Mouse (Mus musculus): ENCODE results near the gene Bcas3. TPM values are rescaled to one million over a fixed set of nuclear protein-coding genes. Genes with fewer than 3 reads are reported as not detected.
A peak's percentile ranks its signal among the peaks of the same experiment; 100 is the strongest.

The Bcas3 gene
- polyA plus RNA-seq, 1 experiment, result 37.8 TPM

DNA sequence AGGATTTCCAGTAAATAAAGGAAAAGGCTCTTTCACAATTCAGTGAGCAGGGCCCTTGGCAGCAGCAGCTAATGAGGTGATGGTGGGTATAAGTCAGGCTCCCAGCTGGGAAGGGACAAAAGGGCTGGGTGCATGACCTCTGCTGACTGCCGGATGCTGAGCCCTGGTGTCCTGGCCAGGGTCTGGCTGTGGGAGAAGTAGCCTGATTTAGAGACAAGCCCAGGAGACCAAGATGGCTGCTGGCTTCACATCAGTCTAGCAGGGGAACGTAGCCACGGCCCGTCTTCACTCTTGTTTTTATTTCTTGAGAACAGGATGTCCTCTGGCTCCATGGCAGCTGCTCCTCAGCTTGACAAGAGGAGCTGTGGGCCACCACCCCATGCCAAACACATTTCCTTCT, 493.5 kb downstream of the Bcas3 start:
- Histone ChIP-seq H3K36me3 (ENCODE audit: control insufficient read depth, insufficient read depth, low read length, poor library complexity, severe bottlenecking) (no peaks in the 10 kb centered on the region), H3K4me1 (ENCODE audit: control insufficient read depth, insufficient read depth, low read length) (no peaks in the 10 kb centered on the region), H3K9ac (ENCODE audit: low read depth, poor library complexity, severe bottlenecking) (no peak overlapping the region), H3K9me3 (replicated peaks; ENCODE audit: control insufficient read depth, insufficient read depth, low read length, poor library complexity, severe bottlenecking) (no peaks in the 10 kb centered on the region), H3K27ac (ENCODE audit: insufficient read depth, low read length) (no peak overlapping the region), H3K27me3 (ENCODE audit: control insufficient read depth, insufficient read depth, low read length, poor library complexity, severe bottlenecking) (peaks cover 5% of the 10 kb centered on the region; the same call in 1 of the 2 replicates), H3K4me3 (ENCODE audit: low read depth, low read length) (no peak overlapping the region)
- TF ChIP-seq EP300 (IDR thresholded peaks at IDR 0.05; ENCODE audit: insufficient read depth, low read depth, low read length) (no peak), CTCF (IDR thresholded peaks at IDR 0.05; ENCODE audit: low read depth, low read length) (no peak), POLR2A (IDR thresholded peaks at IDR 0.05; ENCODE audit: insufficient read depth, low read length) (no peak)

GRCm38 (mm10) chr11:85849037-85849436, 496.1 kb downstream of the Bcas3 start:
- Histone ChIP-seq H3K4me3 (ENCODE audit: low read depth, low read length) (peak overlapping the region; percentile 28; the same call in 1 of the 2 replicates), H3K9me3 (replicated peaks; ENCODE audit: control insufficient read depth, insufficient read depth, low read length, poor library complexity, severe bottlenecking) (no peaks in the 10 kb centered on the region), H3K9ac (ENCODE audit: low read depth, poor library complexity, severe bottlenecking) (no peak overlapping the region), H3K36me3 (ENCODE audit: control insufficient read depth, insufficient read depth, low read length, poor library complexity, severe bottlenecking) (no peaks in the 10 kb centered on the region), H3K4me1 (ENCODE audit: control insufficient read depth, insufficient read depth, low read length) (no peaks in the 10 kb centered on the region), H3K27me3 (ENCODE audit: control insufficient read depth, insufficient read depth, low read length, poor library complexity, severe bottlenecking) (no peaks in the 10 kb centered on the region), H3K27ac (ENCODE audit: insufficient read depth, low read length) (no peak overlapping the region)
- TF ChIP-seq POLR2A (IDR thresholded peaks at IDR 0.05; ENCODE audit: insufficient read depth, low read length), result no peak
- peak; percentile 78 for TF ChIP-seq CTCF (IDR thresholded peaks at IDR 0.05; ENCODE audit: low read depth, low read length)
- no peak for TF ChIP-seq EP300 (IDR thresholded peaks at IDR 0.05; ENCODE audit: insufficient read depth, low read depth, low read length)

DNA sequence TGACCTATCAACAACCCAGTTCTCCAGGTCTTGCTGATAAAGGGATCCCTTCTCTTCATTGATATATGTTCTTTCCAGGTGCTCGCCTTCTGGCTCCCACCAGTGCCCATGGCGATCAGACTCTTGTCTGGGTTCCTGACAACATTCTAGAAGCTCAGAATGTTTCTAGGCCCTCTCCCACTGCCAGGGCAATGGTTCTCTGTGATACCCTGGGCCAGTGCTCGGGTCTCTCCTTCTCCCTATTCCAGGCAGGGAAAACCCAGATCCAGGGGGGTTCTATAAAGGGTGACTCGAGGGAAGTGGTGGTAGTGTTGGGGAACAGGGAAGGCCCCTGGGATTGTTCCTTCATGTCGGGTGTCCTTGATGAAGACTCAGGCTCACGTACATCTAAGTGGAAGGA, 497.3 kb downstream of the Bcas3 start, which contains the start of gene Gm11444:
Gene Gm11444 (minus strand): TSS at position 101 of the 400 bp plus-strand sequence.
- Histone ChIP-seq H3K4me3 (ENCODE audit: low read depth, low read length) (no peak within 1 kb of the TSS), H3K27me3 (ENCODE audit: control insufficient read depth, insufficient read depth, low read length, poor library complexity, severe bottlenecking) (no peaks in the 10 kb centered on the region), H3K4me1 (ENCODE audit: control insufficient read depth, insufficient read depth, low read length) (no peaks in the 10 kb centered on the region), H3K9ac (ENCODE audit: low read depth, poor library complexity, severe bottlenecking) (no peak within 1 kb of the TSS), H3K27ac (ENCODE audit: insufficient read depth, low read length) (no peak within 1 kb of the TSS), H3K9me3 (replicated peaks; ENCODE audit: control insufficient read depth, insufficient read depth, low read length, poor library complexity, severe bottlenecking) (no peaks in the 10 kb centered on the region), H3K36me3 (ENCODE audit: control insufficient read depth, insufficient read depth, low read length, poor library complexity, severe bottlenecking) (no peaks in the 10 kb centered on the region)
- TF ChIP-seq CTCF (IDR thresholded peaks at IDR 0.05; ENCODE audit: low read depth, low read length) (no peak), POLR2A (IDR thresholded peaks at IDR 0.05; ENCODE audit: insufficient read depth, low read length) (no peak), EP300 (IDR thresholded peaks at IDR 0.05; ENCODE audit: insufficient read depth, low read depth, low read length) (no peak)

- H3K36me3 ChIP-seq (ENCODE audit: control insufficient read depth, insufficient read depth, low read length, poor library complexity, severe bottlenecking), result no peaks in the 10 kb centered on the region
- H3K9ac ChIP-seq (ENCODE audit: low read depth, poor library complexity, severe bottlenecking), result no peak overlapping the region
- no peak overlapping the region for H3K27ac ChIP-seq (ENCODE audit: insufficient read depth, low read length)
- no peaks in the 10 kb centered on the region for H3K27me3 ChIP-seq (ENCODE audit: control insufficient read depth, insufficient read depth, low read length, poor library complexity, severe bottlenecking)
- no peaks in the 10 kb centered on the region for H3K4me1 ChIP-seq (ENCODE audit: control insufficient read depth, insufficient read depth, low read length)
- no peak for TF ChIP-seq EP300 (IDR thresholded peaks at IDR 0.05; ENCODE audit: insufficient read depth, low read depth, low read length)
- TF ChIP-seq POLR2A (IDR thresholded peaks at IDR 0.05; ENCODE audit: insufficient read depth, low read length), result no peak
- TF ChIP-seq CTCF (IDR thresholded peaks at IDR 0.05; ENCODE audit: low read depth, low read length), result peak; percentile 60
- H3K9me3 ChIP-seq (replicated peaks; ENCODE audit: control insufficient read depth, insufficient read depth, low read length, poor library complexity, severe bottlenecking), result no peaks in the 10 kb centered on the region
- H3K4me3 ChIP-seq (ENCODE audit: low read depth, low read length), result no peak overlapping the region
Measured at GRCm38 (mm10) chr11:85850758-85851157, 497.8 kb downstream of the Bcas3 start.

DNA sequence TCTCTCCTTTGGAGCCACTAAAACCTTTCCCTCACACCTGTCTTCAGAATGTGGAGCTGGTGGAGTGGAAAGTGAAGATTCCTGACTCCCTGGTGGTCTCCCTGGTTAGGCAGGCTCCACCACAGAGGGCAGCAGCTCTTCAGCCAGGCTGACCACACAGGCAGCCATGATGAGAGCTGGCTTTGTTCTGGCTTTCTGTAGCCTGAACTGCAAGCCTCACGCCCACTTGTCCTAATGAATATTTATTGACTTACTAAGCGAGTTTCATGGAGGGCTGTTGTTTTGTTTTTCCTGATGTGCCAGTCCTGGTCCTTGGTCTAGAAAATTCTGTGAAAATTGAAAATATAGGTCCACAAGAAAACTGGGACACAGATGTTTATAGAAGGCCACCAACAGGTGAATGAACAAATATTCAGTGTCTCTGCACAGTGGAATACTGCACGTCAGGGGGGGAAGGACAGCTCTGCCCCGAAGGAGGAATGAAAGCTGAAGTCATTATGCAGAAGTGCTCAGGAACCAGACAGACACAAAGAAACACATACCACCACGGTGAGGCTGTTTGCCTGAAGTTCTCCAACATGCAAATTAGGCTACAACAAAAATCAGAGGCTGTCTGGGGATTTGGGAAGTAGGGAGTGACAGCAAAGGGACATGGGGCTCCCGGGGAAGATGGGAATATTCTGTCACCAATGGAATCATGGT, 505.2 kb downstream of the Bcas3 start:
- Histone ChIP-seq H3K4me1 (ENCODE audit: control insufficient read depth, insufficient read depth, low read length) (no peaks in the 10 kb centered on the region), H3K36me3 (ENCODE audit: control insufficient read depth, insufficient read depth, low read length, poor library complexity, severe bottlenecking) (no peaks in the 10 kb centered on the region), H3K27me3 (ENCODE audit: control insufficient read depth, insufficient read depth, low read length, poor library complexity, severe bottlenecking) (no peaks in the 10 kb centered on the region), H3K9ac (ENCODE audit: low read depth, poor library complexity, severe bottlenecking) (no peak overlapping the region), H3K27ac (ENCODE audit: insufficient read depth, low read length) (no peak overlapping the region), H3K9me3 (replicated peaks; ENCODE audit: control insufficient read depth, insufficient read depth, low read length, poor library complexity, severe bottlenecking) (no peaks in the 10 kb centered on the region), H3K4me3 (ENCODE audit: low read depth, low read length) (no peak overlapping the region)
- TF ChIP-seq CTCF (IDR thresholded peaks at IDR 0.05; ENCODE audit: low read depth, low read length) (no peak), POLR2A (IDR thresholded peaks at IDR 0.05; ENCODE audit: insufficient read depth, low read length) (no peak), EP300 (IDR thresholded peaks at IDR 0.05; ENCODE audit: insufficient read depth, low read depth, low read length) (no peak)

GRCm38 (mm10) chr11:85864363-85864762, 511.4 kb downstream of the Bcas3 start:
- Histone ChIP-seq H3K27me3 (ENCODE audit: control insufficient read depth, insufficient read depth, low read length, poor library complexity, severe bottlenecking) (no peaks in the 10 kb centered on the region), H3K9me3 (replicated peaks; ENCODE audit: control insufficient read depth, insufficient read depth, low read length, poor library complexity, severe bottlenecking) (no peaks in the 10 kb centered on the region), H3K36me3 (ENCODE audit: control insufficient read depth, insufficient read depth, low read length, poor library complexity, severe bottlenecking) (no peaks in the 10 kb centered on the region), H3K27ac (ENCODE audit: insufficient read depth, low read length) (no peak overlapping the region), H3K4me1 (ENCODE audit: control insufficient read depth, insufficient read depth, low read length) (no peaks in the 10 kb centered on the region), H3K4me3 (ENCODE audit: low read depth, low read length) (no peak overlapping the region), H3K9ac (ENCODE audit: low read depth, poor library complexity, severe bottlenecking) (no peak overlapping the region)
- TF ChIP-seq EP300 (IDR thresholded peaks at IDR 0.05; ENCODE audit: insufficient read depth, low read depth, low read length) (no peak), CTCF (IDR thresholded peaks at IDR 0.05; ENCODE audit: low read depth, low read length) (peak; percentile 81)

Other genes with a start within 250 kb of the Bcas3 start
- gene Usp32, start 213.0 kb upstream of the Bcas3 start, polyA plus RNA-seq (2011; ENCODE audit: insufficient read depth, insufficient read length, low read depth, missing spikeins), result 46.4 and 71.2 TPM in 2 replicates
- not detected in 2 replicates for gene 1700125H20Rik, start 182.8 kb upstream of the Bcas3 start, polyA plus RNA-seq (2011; ENCODE audit: insufficient read depth, insufficient read length, low read depth, missing spikeins)
- gene Appbp2, start 118.0 kb upstream of the Bcas3 start, polyA plus RNA-seq (2011; ENCODE audit: insufficient read depth, insufficient read length, low read depth, missing spikeins), result 54.6 and 57.9 TPM in 2 replicates
- 26.6 and 27.1 TPM in 2 replicates for gene Ppm1d, start 41.9 kb upstream of the Bcas3 start, polyA plus RNA-seq (2011; ENCODE audit: insufficient read depth, insufficient read length, low read depth, missing spikeins)